Mouse (Mus musculus): ENCODE measurements around the gene Saysd1. TPM values are rescaled to one million over a fixed set of nuclear protein-coding genes. Genes with fewer than 3 reads are reported as not detected.
A peak's percentile ranks its signal among the peaks of the same experiment; 100 is the strongest.

Gene Saysd1
- polyA plus RNA-seq, 1 experiment from 2014 or later, result 4.8 TPM

DNA sequence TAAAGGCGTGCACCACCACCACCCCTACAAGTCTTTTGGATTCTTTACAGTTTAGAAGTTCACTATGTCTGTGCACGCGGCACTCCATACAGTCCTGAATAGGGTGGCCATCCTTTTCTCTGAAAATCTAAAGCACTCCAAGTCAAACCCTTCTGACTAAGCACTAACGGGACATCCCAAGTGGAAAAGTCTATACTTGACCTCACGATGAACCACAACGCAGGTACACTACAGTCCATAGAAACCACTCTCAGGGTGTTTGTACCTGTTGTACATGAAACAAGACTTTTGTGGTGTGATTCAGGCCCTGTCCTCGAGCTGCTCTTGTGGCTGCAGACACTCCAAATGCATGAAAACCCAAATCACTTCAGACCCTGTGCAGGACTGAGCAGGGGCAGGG is 36.8 kb upstream of the Saysd1 start:
- Histone ChIP-seq H3K27ac (peak overlapping the region; percentile 20; the same call in 1 of the 2 replicates), H3K27me3 (replicated peaks) (no peaks in the 10 kb centered on the region), H3K4me2 (no peak overlapping the region), H3K9ac (no peak overlapping the region), H3K4me3 (no peak overlapping the region), H3K36me3 (peaks cover 20% of the 10 kb centered on the region), H3K9me3 (replicated peaks) (no peaks in the 10 kb centered on the region), H3K4me1 (peaks cover 91% of the 10 kb centered on the region)
- WGBS (ENCODE audit: insufficient replicate concordance), result 77% methylated on average over 7 of the region's 7 CpGs
- ATAC-seq, result no peak

DNA sequence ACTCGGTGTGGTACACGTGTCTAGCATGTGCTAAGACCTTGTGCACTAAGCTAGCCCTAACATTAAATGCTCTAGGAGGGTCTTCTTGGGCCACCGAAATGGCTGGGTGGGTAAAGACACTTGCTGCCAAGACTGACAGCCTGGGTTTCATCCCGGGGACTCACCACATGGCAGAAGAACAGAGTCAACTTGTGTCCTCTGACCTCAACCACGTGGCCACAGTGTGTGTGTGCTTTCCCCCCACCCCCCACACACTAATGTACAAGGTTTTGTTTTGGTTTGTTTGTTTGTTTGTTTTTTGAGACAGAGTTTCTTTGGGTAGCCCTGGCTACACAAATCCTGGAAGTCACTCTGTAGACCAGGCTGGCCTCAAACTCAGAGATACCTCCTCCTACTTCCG is 36.4 kb upstream of the Saysd1 start:
- Histone ChIP-seq H3K4me1 (peaks cover 91% of the 10 kb centered on the region), H3K9ac (no peak overlapping the region), H3K4me3 (no peak overlapping the region), H3K36me3 (peaks cover 20% of the 10 kb centered on the region), H3K9me3 (replicated peaks) (no peaks in the 10 kb centered on the region), H3K27me3 (replicated peaks) (no peaks in the 10 kb centered on the region), H3K4me2 (no peak overlapping the region), H3K27ac (peak overlapping the region; percentile 20; the same call in 1 of the 2 replicates)
- WGBS (ENCODE audit: insufficient replicate concordance), result 60% methylated on average over 6 of the region's 6 CpGs
- no peak for ATAC-seq

DNA sequence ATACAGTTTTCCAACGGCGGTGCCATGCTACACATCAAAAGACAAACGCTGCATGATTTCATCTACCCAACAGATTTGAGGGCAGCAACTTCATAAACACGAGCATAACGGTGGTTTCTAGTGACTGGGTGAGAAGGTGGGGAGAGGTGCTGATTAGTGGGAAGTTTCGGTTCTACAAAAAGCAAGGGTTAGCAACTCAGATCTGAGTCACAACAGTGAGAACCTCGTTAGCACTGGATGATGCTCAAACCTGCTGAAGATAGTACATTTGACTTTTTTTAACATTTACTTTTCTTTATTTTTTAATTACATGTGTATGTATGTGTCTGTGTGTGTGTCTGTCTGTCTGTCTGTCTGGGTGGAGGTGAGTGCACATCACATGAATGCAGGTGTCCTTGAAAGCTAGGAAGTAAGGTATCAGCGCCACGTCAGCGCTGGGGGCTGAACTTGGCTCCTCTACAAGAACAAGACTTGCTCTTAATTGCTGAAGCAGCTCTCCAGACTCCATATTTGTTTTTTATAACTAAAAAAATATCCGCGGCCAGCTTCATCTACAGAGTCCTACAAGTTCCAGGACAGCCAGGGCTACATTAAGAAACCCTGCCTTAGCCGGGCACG is 35.6 kb upstream of the Saysd1 start:
- peak overlapping the region; percentile 72 for H3K27ac ChIP-seq
- H3K4me2 ChIP-seq, result peak overlapping the region; percentile 59

DNA sequence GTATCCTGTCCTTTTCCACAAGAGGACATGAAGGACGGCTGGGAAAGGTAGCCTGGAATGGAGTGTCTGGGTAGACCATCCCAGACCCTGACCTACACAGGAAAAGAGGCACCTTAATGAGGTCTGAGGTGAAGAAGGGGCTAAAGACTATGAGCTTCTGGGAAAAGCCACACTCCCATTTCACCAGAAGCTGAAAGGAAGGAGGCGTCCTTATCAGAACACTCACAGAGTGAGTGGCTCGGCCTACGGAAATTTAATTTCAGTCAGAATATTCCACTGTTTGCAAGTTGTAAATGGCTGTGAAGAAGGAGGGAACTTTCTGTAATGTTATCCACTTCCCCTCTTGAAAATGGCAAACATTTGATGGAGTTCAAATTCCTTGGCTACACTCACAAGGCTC is 34.6 kb upstream of the Saysd1 start:
- Histone ChIP-seq H3K9me3 (replicated peaks) (no peaks in the 10 kb centered on the region), H3K9ac (peak overlapping the region; percentile 42), H3K36me3 (peaks cover 28% of the 10 kb centered on the region), H3K27ac (peak overlapping the region; percentile 72), H3K4me1 (peaks cover 91% of the 10 kb centered on the region), H3K27me3 (replicated peaks) (no peaks in the 10 kb centered on the region), H3K4me2 (peak overlapping the region; percentile 59), H3K4me3 (no peak overlapping the region)
- peak; percentile 57 for ATAC-seq
- WGBS (ENCODE audit: insufficient replicate concordance), result 11% methylated on average over 4 of the region's 4 CpGs

More for the DNA sequence above, 35.6 kb upstream of the Saysd1 start:
- no peaks in the 10 kb centered on the region for H3K9me3 ChIP-seq (replicated peaks)
- H3K9ac ChIP-seq, result no peak overlapping the region
- no peaks in the 10 kb centered on the region for H3K27me3 ChIP-seq (replicated peaks)
- peaks cover 22% of the 10 kb centered on the region for H3K36me3 ChIP-seq
- 72% methylated on average over 14 of the region's 14 CpGs for WGBS (ENCODE audit: insufficient replicate concordance)
- no peak overlapping the region for H3K4me3 ChIP-seq
- peaks cover 91% of the 10 kb centered on the region for H3K4me1 ChIP-seq
- no peak for ATAC-seq

DNA sequence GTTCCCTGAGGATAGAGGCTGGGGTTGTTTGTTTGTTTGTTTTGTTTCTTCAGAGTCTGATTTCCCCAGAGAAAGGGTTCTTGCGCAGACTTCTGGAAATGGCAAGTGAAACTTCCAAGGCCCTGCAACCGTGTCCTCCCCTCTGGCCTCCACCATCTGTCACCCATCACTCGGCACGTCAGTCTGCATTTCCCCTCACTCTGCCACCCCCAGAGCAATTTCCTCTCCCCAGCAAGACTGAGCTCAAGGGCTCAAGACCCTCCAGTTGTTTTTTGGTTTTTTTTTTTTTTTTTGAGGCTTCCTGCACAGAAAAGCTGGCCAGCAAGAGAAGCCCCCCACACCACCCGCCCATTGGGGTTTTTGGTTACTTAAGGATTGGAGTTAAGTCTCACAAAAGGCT is 34.2 kb upstream of the Saysd1 start:
- no peak for ATAC-seq
- WGBS (ENCODE audit: insufficient replicate concordance), result 28% methylated on average over 5 of the region's 5 CpGs
- no peaks in the 10 kb centered on the region for H3K27me3 ChIP-seq (replicated peaks)
- peaks cover 91% of the 10 kb centered on the region for H3K4me1 ChIP-seq
- H3K27ac ChIP-seq, result peak overlapping the region; percentile 61
- peak overlapping the region; percentile 42; the same call in 1 of the 2 replicates for H3K9ac ChIP-seq
- H3K9me3 ChIP-seq (replicated peaks), result no peaks in the 10 kb centered on the region
- peaks cover 27% of the 10 kb centered on the region for H3K36me3 ChIP-seq
- H3K4me2 ChIP-seq, result peak overlapping the region; percentile 59
- H3K4me3 ChIP-seq, result no peak overlapping the region

DNA sequence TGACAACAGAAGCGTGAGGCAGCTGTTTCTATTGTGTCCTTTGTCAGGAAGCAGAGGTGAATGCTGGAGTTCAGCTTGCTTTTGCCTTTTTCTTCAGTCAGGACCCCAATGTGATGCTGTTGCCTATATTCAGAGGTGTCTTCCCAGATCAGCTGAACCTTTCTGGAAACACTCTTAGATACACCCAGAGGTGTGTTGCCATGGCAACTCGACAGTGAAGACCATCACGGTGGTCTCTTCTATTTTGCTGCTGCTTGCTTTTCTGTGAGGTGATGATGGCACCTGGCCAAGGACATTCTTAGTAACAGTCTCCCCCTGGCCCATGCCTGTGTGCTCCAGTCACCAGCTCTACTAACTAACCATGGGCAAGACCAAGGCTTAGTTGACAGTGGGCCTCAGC is 33.5 kb upstream of the Saysd1 start:
- Histone ChIP-seq H3K27me3 (replicated peaks) (no peaks in the 10 kb centered on the region), H3K9me3 (replicated peaks) (no peaks in the 10 kb centered on the region), H3K4me2 (peak overlapping the region; percentile 59), H3K27ac (peak overlapping the region; percentile 61), H3K36me3 (peaks cover 25% of the 10 kb centered on the region; the same call in 1 of the 2 replicates), H3K9ac (no peak overlapping the region), H3K4me1 (peaks cover 92% of the 10 kb centered on the region), H3K4me3 (no peak overlapping the region)
- 68% methylated on average over 3 of the region's 3 CpGs for WGBS (ENCODE audit: insufficient replicate concordance)
- ATAC-seq, result no peak

DNA sequence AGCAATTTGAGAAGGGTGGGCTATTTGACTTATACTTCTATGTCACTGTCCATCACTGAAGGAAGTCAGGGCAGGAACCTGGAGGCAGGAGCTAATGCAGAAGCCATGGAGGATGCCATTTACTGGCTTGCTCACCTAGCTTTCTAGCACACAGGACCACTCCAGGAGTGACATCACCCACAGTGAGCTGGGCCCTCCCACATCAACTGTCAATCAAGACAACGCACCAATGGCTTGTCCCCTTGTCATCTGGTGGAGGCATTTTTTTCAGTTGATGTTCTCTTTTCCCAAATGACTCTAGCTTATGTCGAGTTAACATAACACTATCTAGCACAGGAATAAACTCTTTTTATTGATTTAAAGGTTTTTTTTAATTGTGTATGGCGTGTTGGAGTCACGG is 30.9 kb upstream of the Saysd1 start:
- 64% methylated on average over 4 of the region's 4 CpGs for WGBS (ENCODE audit: insufficient replicate concordance)
- Histone ChIP-seq H3K27ac (no peak overlapping the region), H3K9ac (no peak overlapping the region), H3K4me2 (no peak overlapping the region), H3K27me3 (replicated peaks) (no peaks in the 10 kb centered on the region), H3K4me3 (no peak overlapping the region), H3K36me3 (peaks cover 39% of the 10 kb centered on the region), H3K4me1 (peaks cover 96% of the 10 kb centered on the region), H3K9me3 (replicated peaks) (no peaks in the 10 kb centered on the region)
- ATAC-seq, result no peak

DNA sequence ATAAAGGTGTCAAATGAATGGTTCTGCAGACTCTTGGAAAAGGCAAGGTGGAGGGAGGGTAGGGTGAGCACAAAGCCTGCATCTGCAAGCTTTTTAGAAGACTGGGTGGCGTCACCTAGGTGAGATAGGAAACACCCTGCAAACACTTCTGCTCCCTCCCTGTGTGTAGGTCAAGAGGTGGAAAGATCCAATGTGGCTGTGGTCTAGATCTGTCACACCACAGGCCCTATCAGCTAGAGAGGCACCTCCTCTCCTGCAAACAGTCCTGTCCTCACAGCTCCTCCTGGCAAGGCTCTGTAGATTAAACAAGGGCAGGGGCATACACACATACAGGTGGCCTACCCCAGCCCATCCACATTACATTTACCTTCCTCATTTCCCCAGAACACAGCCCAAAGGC is 30.1 kb upstream of the Saysd1 start:
- Histone ChIP-seq H3K9me3 (replicated peaks) (no peaks in the 10 kb centered on the region), H3K4me1 (peaks cover 96% of the 10 kb centered on the region), H3K36me3 (peaks cover 41% of the 10 kb centered on the region), H3K4me2 (no peak overlapping the region), H3K27me3 (replicated peaks) (no peaks in the 10 kb centered on the region), H3K4me3 (no peak overlapping the region), H3K9ac (no peak overlapping the region), H3K27ac (no peak overlapping the region)
- ATAC-seq, result peak; percentile 9; the same call in 1 of the 2 replicates
- 48% methylated on average over 1 of the region's 1 CpGs for WGBS (ENCODE audit: insufficient replicate concordance)

DNA sequence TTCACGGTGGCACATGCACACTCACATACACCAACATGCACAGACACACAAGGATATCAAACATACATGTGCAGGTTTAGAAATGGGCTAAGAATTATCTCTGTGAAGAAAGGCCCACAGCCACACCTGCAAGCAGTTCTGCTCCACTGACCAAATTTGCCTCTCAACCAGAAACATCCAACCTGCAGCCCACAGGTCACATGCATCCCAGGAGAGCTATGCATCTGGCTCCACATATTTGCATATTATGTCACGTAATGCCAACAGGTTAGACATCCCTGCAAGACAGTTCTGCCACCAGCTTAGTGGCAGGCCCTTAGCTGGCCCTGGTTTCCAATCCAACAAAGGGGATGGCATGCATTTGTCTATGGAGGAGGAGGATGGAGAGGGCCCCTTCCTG is 29.7 kb upstream of the Saysd1 start:
- Histone ChIP-seq H3K36me3 (peaks cover 41% of the 10 kb centered on the region), H3K27ac (no peak overlapping the region), H3K4me2 (no peak overlapping the region), H3K4me1 (peaks cover 96% of the 10 kb centered on the region), H3K27me3 (replicated peaks) (no peaks in the 10 kb centered on the region), H3K9ac (no peak overlapping the region), H3K9me3 (replicated peaks) (no peaks in the 10 kb centered on the region), H3K4me3 (no peak overlapping the region)
- no peak for ATAC-seq
- 77% methylated on average over 2 of the region's 2 CpGs for WGBS (ENCODE audit: insufficient replicate concordance)

DNA sequence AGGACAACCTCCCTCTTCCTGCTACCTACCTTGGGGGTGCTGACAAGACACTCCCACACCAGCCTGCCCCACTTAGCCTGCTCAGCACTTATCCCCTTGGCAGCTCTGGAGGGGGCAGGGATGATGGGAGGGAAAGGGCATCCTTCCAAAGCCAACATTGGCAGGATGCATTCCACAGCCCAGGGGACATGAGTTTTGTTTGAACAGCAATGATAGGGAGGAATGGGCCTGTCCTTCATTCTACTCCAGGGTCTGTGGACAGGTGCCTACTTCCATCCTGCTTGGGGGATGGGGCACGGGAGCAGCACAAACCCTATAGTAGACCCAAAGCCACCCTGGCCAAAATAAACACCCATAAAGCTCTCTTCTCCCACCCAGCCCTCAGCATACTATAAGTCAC is 27.1 kb upstream of the Saysd1 start:
- peaks cover 41% of the 10 kb centered on the region for H3K36me3 ChIP-seq
- peak; percentile 25; the same call in 1 of the 2 replicates for ATAC-seq
- 58% methylated on average over 1 of the region's 1 CpGs for WGBS (ENCODE audit: insufficient replicate concordance)
- no peaks in the 10 kb centered on the region for H3K9me3 ChIP-seq (replicated peaks)
- peaks cover 88% of the 10 kb centered on the region for H3K4me1 ChIP-seq
- H3K27me3 ChIP-seq (replicated peaks), result no peaks in the 10 kb centered on the region
- no peak overlapping the region for H3K4me2 ChIP-seq
- H3K9ac ChIP-seq, result no peak overlapping the region
- H3K4me3 ChIP-seq, result no peak overlapping the region
- H3K27ac ChIP-seq, result no peak overlapping the region

DNA sequence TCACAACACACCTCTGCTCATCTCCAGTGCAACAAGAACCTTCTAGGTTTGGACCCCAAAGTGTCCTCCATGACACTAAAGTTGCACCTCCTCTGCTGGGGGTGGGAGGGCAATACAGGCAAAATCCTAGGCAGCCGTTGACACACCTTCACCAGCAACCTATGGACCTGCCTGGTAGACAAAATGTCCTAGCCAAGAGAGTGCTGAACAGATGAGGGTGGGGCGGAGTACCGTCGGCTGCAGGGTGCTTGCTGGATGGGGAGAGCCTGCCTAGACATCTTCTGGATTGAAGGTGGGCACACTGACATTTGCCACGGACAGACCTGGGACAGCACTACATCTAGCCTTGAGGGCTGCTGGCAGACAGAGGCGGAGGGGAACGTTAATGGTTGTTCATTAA is 26.1 kb upstream of the Saysd1 start:
- Histone ChIP-seq H3K9me3 (replicated peaks) (no peaks in the 10 kb centered on the region), H3K9ac (no peak overlapping the region), H3K27ac (no peak overlapping the region), H3K4me2 (no peak overlapping the region), H3K36me3 (peaks cover 39% of the 10 kb centered on the region), H3K27me3 (replicated peaks) (no peaks in the 10 kb centered on the region), H3K4me3 (no peak overlapping the region), H3K4me1 (peaks cover 87% of the 10 kb centered on the region)
- 82% methylated on average over 7 of the region's 7 CpGs for WGBS (ENCODE audit: insufficient replicate concordance)
- ATAC-seq, result no peak

DNA sequence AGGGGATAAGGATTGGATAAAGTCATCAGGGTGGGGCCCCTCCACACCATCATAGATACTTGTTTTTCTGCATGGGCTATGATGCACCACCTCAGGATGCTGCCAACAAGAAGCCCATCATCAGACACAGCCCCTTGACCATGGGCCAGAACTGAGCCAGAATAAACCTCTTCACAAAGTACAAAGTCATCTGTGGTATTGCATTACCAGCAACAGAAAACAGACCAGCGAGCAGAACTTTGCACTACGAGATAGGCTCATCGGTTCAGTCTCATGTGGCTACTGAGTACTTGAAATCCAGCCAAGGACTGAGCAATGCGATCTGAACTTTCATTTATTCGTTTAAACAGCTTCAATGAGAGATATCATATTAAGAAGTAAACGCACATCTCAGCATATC is 24.4 kb upstream of the Saysd1 start:
- no peak overlapping the region for H3K4me3 ChIP-seq
- peaks cover 40% of the 10 kb centered on the region for H3K36me3 ChIP-seq
- H3K9me3 ChIP-seq (replicated peaks), result no peaks in the 10 kb centered on the region
- ATAC-seq, result no peak
- no peaks in the 10 kb centered on the region for H3K27me3 ChIP-seq (replicated peaks)
- H3K4me1 ChIP-seq, result peaks cover 78% of the 10 kb centered on the region
- WGBS (ENCODE audit: insufficient replicate concordance), result 72% methylated on average over 6 of the region's 6 CpGs
- H3K4me2 ChIP-seq, result no peak overlapping the region
- no peak overlapping the region for H3K27ac ChIP-seq
- H3K9ac ChIP-seq, result no peak overlapping the region
